Mouse (Mus musculus): ENCODE data around the gene Slc4a5.

Gene Slc4a5

DNA sequence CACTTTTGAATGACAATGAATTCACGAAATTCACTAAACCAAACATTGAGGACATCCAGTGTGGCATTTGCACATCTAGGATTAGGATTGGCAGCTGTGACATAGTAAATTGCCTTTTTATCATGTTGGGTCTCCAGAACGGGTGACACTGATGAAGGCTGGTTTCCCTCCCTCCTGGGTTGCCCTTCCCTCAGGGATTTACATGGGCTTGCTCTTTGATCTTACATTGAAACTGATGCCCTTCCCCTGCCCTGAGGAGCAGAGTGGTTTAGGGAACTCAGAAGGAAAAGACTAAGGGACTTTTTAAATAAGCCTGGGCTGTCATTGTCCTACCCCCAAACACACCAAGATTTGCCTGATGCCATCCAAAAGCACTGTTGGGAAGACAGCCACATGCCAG is 11.9 kb downstream of the Slc4a5 start:
- CTCF ChIA-PET = no interaction called here

GRCm38 (mm10) chr6:83233306-83233705 is 13.7 kb downstream of the Slc4a5 start:
- CTCF ChIA-PET = no interaction called here

DNA sequence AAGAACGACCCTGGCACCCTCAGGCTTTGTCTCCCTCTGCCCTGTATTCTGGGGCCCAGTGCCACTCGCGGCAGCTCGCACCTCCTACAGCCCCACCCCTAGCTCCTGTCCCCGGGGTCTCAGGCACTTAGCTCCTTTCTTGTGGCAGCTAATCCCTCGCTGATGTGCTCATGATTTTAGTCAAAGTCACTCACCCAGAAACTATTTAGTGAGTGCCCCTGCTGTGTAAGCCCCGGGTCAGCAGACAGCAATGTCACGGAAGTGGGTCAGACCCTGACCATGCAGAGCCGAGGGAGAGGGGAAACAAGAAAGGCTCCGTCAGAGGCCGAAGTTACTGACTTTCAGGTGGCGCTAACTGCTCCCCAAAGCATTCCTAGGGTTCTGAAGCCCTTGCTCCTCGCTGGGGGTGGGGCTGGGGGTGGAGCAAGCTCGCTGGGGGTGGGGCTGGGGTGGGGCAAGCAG is 14.7 kb downstream of the Slc4a5 start:
- CTCF ChIA-PET = no interaction called here

DNA sequence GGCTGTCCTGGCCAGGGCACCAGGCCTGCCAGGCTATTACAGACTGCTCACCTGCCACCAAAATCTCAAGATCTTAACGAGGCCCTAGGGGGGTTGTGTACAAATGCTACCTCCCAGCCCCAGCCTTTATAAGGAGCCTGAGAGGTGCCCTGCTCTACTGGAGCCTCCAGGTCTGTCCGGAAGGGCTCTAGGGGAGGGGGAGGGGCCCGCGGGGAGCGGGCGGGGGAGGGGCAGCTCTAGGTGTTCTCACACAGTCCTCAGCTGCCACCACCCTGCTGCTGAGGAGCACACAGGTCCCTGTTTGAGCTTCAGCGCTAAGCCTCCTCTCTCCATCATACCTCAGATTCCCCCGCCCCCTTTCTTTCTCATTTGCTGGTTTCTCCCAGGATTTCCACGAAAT is 17.5 kb downstream of the Slc4a5 start:
- CTCF ChIA-PET = no interaction called here

- CTCF ChIA-PET = no interaction called here
Measured at GRCm38 (mm10) chr6:83244422-83245061, 24.9 kb downstream of the Slc4a5 start.

- CTCF ChIA-PET = no interaction called here
Measured at GRCm38 (mm10) chr6:83245134-83245533, 25.5 kb downstream of the Slc4a5 start.

DNA sequence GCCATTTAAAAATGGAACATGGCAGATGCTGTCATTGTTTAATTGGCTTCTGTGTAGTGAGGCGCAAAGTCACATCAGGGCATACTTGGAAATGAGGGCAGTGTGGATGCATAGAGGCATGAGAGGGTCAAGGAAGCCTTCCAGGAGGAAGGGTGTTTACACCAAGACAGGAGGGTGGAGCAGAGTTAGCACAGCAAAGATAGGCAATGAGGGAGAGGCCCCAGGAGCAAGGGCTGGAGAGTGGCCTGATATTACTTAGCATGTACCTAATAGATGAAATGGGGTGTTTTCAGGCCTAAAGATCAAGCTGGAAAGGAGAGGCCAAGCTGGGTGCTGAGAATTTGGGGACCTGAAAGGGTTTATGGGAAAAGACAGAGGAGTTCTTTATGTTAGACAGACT is 26.4 kb downstream of the Slc4a5 start:
- CTCF ChIA-PET = no interaction called here

- CTCF ChIA-PET = no interaction called here
Measured at GRCm38 (mm10) chr6:83246750-83247149, 27.1 kb downstream of the Slc4a5 start.

GRCm38 (mm10) chr6:83247153-83247552 is 27.5 kb downstream of the Slc4a5 start:
- CTCF ChIA-PET = no interaction called here

DNA sequence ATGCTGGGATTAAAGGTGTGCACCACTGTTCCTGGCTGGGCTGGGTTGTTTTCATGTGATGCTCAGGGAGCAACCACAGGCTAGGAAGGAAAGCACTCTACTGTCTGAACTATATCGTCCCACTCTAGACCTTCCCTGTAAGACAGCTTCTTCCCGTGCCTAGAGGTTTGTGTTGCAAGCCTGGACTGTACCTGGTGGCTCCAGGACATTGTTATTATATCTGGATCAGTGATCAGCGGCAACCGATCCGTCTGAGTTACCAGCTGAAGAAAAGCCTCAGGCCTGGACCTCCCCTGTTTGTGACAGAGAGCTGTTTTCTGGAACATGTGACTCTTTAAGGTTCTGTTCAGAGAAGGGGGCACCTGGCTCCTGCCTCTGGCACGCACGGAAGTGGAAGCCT is 34.6 kb downstream of the Slc4a5 start:
- CTCF ChIA-PET = no interaction called here

- CTCF ChIA-PET = no interaction called here
Measured at GRCm38 (mm10) chr6:83264516-83264915, 44.9 kb downstream of the Slc4a5 start.

DNA sequence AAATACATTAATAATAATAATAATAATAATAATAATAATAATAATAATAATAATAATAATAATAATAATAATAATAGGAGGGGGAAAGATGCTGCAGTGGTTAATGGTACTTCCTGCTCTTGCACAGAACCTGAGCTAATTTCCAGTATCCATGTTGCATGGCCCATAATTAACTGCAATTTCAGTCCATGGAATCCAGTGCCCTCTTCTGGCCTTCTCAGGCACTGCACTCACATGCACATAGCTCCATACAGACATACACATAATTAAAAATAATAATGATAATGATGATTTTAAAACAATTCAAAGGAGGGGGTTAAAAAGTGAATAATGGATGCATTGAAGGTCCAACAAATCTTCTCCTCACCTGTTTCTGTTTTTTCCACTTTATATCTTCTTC is 45.6 kb downstream of the Slc4a5 start:
- CTCF ChIA-PET = no interaction called here

- CTCF ChIA-PET = no interaction called here
Measured at GRCm38 (mm10) chr6:83265653-83266052, 46.0 kb downstream of the Slc4a5 start.

GRCm38 (mm10) chr6:83267616-83268015 is 48.0 kb downstream of the Slc4a5 start:
- CTCF ChIA-PET = no interaction called here

DNA sequence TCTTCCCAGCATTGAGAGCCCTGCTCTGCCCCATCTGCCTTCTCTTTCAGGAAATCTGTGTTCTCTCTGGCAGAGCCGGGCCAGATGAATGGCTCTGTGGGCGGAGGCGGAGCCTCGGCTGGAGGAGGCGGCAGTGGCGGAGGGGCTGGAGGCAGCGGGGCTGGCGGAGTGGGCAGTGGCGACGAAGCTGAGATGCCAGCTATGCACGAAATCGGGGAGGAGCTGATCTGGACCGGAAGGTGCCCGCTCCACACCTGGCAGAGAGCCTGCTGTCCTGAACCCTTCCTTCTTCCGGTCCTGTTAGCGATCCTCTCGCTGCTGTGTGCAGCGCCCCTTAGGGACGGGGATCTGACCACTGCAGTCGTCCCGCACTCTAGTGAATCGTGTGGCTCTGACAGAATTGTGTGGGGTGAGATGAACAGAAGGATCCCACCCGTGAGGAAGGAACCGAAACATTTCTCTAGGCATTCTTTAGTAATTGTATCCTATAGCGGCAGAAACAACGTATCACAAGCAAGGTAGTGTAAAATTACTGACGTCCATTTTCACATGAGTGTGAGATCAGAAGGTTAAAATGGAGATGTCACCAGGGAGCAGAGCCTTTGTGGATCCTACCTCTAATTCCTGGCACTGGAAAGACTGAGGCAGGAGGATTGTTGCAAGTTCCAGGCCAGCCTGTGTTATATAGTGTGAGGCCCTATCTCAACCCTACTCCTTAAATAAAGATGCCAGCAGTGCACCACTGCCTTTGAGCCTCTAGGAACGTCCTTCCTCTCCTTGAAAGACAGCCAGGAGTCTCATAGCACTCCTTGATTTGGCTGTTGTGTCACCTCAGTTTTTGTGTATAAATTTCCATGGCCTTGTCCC is 48.7 kb downstream of the Slc4a5 start:
- CTCF ChIA-PET = no interaction called here

DNA sequence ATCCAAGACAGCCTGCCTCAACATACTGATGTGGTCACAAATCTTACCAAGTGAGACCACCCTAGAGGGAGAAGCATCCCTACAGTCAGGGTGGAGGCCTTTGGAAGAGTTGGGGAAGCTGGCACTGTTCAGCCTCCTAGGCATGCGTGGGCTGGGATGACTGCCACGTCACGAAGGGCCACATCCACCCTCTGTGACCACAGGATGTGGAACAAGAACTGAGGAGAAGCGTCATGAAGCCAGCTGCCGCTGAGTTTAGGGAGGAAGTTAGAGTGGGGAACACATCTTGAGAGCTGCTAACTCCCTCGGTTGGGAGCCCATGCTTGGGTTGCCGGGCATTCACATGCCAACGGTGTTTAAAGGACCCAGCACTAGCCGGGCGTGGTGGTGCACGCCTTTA is 54.1 kb downstream of the Slc4a5 start:
- CTCF ChIA-PET = no interaction called here

DNA sequence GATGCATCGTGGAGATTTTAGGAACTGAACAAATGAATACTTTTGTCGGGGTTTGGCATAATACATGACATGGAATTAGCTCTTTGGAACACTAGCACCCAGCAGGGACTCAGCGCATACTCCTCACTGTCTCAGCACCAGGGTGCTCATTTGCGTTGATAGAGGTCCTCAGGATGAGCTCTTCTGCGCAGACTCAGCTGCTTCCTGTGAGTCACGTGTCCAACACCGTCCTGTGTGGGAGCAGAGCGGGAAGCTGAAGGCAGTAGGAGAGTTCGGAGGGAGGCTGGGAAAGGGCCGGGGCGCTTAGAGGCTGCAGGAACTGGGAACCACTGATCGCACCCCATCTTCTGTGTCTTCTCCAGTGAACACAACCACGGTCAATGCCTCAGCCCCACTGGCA is 57.5 kb downstream of the Slc4a5 start:
- CTCF ChIA-PET = interaction anchor here (0.6 kb wide), 1 partner anchor 788 kb away, joined by 3 read pairs; no protein-coding TSS in a partner anchor

- CTCF ChIA-PET = no interaction called here
Measured at GRCm38 (mm10) chr6:83278881-83279280, 59.3 kb downstream of the Slc4a5 start.

DNA sequence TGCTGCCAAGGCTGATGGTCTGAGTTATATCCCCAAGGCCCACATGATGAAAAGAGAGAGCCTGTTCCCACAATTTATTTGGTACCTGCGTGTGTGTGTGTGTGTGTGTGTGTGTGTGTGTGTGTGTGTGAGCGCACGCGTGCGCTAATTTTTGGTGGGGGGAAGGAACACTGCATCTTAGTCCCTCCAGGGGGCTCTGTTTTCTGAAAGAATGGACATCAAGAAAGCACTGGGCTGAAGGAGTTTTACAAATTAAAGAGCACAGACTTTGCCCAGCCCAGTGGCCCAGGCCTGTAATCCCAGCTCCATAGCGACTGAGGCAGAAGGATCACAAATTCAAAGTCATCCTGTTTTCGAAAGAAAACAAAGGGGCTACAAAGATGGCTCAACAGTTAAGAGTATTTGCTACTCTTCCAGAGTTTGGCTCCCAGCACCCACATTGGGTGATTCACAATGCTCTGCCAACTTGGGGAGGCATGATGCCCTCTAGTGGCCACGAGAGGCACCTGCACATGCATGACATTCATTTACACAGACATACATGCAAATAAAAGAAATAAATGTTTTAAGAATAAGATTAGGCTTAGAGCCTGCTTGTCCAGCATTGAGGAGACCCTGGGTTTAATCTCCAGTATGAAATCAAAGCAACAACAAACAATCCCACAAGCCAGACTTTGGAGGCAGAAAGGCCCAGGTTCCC is 60.8 kb downstream of the Slc4a5 start:
- CTCF ChIA-PET = interaction anchor here (0.9 kb wide), 1 partner anchor 66 kb away, joined by 5 read pairs; no protein-coding TSS in a partner anchor

DNA sequence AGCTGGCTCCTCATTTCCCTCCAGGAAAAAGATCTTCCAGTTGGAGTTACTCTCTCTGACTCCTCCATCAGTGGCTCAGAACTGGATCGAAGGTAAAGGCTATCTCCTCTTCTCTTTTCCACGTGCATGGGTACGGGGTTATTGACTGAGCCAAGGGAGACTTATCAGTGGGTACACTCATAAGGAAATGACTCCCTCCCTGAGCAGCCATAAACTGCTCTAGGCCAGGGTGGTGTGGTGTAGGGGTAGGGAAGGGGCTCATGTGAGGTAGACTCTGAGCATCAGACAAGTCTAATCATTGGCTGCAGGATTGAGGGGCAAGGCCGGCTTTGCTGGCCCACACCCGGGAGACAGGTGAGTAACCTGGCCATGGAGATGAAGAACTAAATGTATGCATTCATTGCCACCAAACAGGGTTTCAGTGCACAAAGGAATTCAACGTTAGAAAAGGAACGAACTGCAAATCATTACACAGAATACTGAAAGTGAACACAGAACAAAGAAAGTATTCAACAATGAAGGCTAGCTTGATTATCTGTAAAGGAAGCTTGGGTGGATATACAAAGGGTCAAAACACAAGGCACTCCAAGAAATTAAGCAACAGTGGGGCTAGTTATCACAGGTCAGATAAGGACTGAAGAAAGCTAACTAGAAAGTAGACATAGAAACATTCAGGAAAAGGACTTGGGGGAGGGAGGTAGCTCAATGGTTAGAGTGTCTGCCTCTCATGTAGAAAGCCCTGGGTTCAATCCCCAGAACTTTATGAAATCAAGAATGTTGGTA is 81.0 kb downstream of the Slc4a5 start:
- CTCF ChIA-PET = no interaction called here

DNA sequence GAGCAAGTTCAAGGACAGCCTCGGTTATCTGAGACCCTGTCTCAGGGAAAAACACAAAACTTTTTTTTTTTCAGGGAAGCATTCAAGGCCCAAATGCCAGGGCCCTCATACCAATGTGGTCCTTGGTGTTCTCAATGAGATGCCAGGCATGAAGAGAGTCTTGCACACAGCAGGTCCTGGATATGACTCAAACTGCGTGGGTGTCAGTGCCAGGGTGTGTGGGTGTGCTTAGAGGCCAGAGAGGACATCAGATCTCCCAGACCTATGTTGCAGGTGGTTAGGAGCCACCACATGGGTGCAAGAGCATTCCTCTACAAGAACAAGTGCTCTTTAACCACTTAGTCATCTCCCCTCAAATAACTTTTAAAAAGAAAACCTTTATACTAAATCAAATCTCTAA is 81.7 kb downstream of the Slc4a5 start:
- CTCF ChIA-PET = interaction anchor here (0.6 kb wide), 1 partner anchor 118 kb away, joined by 3 read pairs; no protein-coding TSS in a partner anchor

DNA sequence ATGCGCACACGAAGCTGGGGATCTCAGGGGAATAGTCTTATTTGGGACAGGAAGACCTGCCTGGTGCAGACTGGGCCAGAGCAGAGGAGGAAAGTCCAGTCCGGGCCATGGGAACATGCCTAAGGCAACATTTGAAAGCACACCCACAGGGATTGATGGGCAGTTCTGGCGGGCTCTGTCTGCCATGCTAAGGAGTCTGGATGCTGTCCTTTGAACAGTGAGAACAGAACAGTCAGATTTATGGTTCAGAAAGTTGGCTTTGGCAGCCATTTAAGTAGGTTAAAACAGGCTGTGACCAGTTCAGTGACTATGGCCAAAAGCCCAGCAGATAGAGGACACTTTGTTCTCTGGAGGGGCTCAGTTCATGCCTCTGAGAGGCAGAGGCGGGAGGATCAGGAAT is 82.6 kb downstream of the Slc4a5 start:
- CTCF ChIA-PET = no interaction called here

Measured in spleen, embryonic (tissue).